Mouse (Mus musculus) left cerebral cortex, postnatal 4 days (tissue): ENCODE measurements around the gene Chp1. TPM values are rescaled to one million over a fixed set of nuclear protein-coding genes. Genes with fewer than 3 reads are reported as not detected.
A peak's percentile ranks its signal among the peaks of the same experiment; 100 is the strongest.
"Not testable (repeated sequence)": the region's sequence is repeated elsewhere in the genome, so short reads cannot be mapped to it uniquely, and the experiment has no call there.

Experiments
- DNase-seq: peaks from one replicate; pipeline ENCODE4 v3.0.0-alpha.2; 2022
- intact Hi-C: fragments of 180-260 bp; cut with DNase I; formaldehyde crosslinking; loops from one replicate; pipeline ENCODE4 v1.15.1; 2025
- total RNA-seq, 2 experiments: library from RNA; stranded (reverse); gene quantifications; 2 replicates each; pipeline ENCODE4 v1.2.3; 2021

The Chp1 gene
- total RNA-seq, 2 experiments from 2014 or later = 77.2 to 81.3 TPM

DNA sequence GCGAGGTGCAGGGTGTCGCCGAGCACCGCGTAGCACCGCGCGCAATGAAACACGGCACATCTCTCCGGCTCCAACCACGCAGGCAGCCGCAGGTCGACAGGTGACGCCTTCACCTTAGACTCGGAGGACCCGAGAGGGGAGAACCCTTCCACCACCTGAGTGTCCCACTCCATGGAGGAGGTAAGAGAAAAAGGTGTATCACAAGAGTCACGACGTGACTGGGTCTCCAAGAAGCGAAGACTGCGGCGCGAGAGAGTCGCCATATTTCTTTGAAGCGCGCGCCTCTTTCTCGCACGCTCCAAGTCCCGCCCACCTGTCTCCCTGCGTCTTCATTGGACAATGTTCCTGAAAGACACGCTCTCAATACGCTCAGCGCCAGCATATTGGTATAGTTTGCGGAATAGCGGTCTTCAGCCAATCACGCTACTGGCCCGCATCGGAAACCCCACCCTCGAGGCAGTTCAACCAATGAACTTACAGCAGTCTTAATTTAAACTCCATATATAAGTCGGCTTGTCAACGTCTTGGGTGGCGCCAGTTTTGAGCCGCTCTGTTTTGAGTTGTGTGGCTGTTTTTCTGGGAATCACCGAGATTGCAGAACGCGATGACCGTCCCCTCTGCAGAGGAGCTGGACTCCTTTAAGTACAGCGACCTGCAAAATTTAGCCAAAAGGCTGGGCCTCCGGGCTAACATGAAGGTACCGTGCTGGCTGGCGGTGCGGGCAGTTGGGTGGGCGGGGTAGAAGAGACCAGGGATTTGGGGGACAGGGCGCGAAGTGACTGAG is 70.9 kb downstream of the Chp1 start, which contains the start of the genes Nusap1 and Oip5:
TSS of gene Nusap1 (plus strand) at position 100 of the 784 bp plus-strand sequence.
TSS of gene Oip5 (minus strand) at position 271 of the 784 bp plus-strand sequence.
- intact Hi-C loops = no loop called here
- peak; percentile 95 for DNase-seq

DNA sequence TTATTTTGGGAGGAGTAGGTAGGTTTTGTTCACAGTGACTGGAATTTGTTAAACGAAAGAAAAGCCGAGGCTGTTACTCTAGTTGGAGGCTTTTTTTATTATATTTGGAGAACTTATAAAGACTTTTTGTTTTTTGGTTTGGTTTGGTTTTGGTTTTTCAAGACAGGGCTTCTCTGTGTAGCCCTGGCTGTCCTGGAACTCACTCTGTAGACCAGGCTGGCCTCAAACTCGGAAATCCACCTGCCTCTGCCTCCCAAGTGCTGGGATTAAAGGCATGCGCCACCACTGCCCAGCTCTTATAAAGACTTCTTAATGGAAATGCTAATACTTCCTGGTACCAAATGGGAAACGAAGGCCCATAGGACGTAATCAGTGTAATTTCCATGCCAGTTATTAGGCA is 71.5 kb downstream of the Chp1 start:
- DNase-seq, intact Hi-C loops: not testable (repeated sequence)

- no peak for DNase-seq
- intact Hi-C loops = no loop called here
Observed at GRCm38 (mm10) chr2:119621302-119621701, 73.8 kb downstream of the Chp1 start.

Other genes starting within 250 kb of the Chp1 start
- 1 to 10 TPM; 5.3 to 6.8 TPM for gene Dll4, start 221.9 kb upstream of the Chp1 start, total RNA-seq
- gene Chac1, start 196.5 kb upstream of the Chp1 start, total RNA-seq = 1 to 10 TPM; 6.7 to 7.7 TPM
- gene Ino80, start 70.0 kb upstream of the Chp1 start, total RNA-seq = 10 to 100 TPM; 20.9 to 23.7 TPM
- 1 to 10 TPM in 1 of 2 experiments, under 1 TPM in 1; 0.85 to 1.6 TPM for gene Exd1, start 70 bp upstream of the Chp1 start, total RNA-seq
- 1 to 10 TPM; 4.6 to 4.8 TPM for gene Nusap1, start 70.6 kb downstream of the Chp1 start, total RNA-seq
- gene Oip5, start 70.8 kb downstream of the Chp1 start, total RNA-seq = 1 to 10 TPM; 2.4 to 2.8 TPM
- 10 to 100 TPM; 22.0 to 25.0 TPM for gene Ndufaf1, start 115.1 kb downstream of the Chp1 start, total RNA-seq
- 10 to 100 TPM; 65.7 to 69.5 TPM for gene Rtf1, start 127.4 kb downstream of the Chp1 start, total RNA-seq
- 10 to 100 TPM; 15.1 to 19.5 TPM for gene Itpka, start 194.6 kb downstream of the Chp1 start, total RNA-seq
- gene Ltk, start 212.7 kb downstream of the Chp1 start, total RNA-seq = 1 to 10 TPM; 1.3 to 2.3 TPM
- 10 to 100 TPM; 17.6 to 18.4 TPM for gene Rpap1, start 239.8 kb downstream of the Chp1 start, total RNA-seq